Mouse (Mus musculus): ENCODE measurements around the gene Fank1. TPM values are rescaled to one million over a fixed set of nuclear protein-coding genes. Genes with fewer than 3 reads are reported as not detected.

Fank1 gene
- polyA plus RNA-seq, 1 experiment: 0.14 TPM

DNA sequence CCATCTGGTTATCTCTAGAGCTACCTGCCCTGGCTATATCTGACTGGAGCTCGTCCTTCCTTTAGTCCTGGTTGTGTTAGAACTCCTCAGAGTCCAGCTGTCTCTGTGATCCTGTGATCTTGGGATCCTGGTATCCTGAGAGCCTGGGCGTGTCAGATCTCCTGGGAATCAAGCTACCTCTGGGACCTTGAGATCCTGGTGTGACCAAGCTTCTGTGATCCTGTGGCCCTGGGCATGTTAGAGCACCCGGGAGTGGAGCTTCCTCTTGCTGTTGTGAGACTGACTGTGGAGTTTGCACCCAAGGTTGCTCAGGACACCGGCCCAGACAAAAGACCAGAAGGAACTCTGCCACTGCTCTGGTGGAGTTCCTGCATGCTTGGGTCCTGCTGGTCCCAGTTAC is 122.7 kb downstream of the Fank1 start:
- TF ChIP-seq MYOG (IDR thresholded peaks at IDR 0.05; ENCODE audit: control insufficient read depth in 1 of 3, insufficient read depth in 1 of 3, insufficient read length in 2 of 3, low read depth in 2 of 3) (no peak), CEBPB (IDR thresholded peaks at IDR 0.05; ENCODE audit: insufficient read depth, poor library complexity, severe bottlenecking) (no peak), MAX (IDR thresholded peaks at IDR 0.05; ENCODE audit: low read depth) (no peak), USF1 (IDR thresholded peaks at IDR 0.05; ENCODE audit: low read depth) (no peak), REST (IDR thresholded peaks at IDR 0.05; ENCODE audit: insufficient read depth, insufficient read length) (no peak), TCF12 (IDR thresholded peaks at IDR 0.05; ENCODE audit: insufficient read depth, poor library complexity, severe bottlenecking) (no peak), POLR2A (IDR thresholded peaks at IDR 0.05; ENCODE audit: insufficient read length, low read depth) (no peak), E2F4 (IDR thresholded peaks at IDR 0.05; ENCODE audit: insufficient read depth) (no peak), POLR2AphosphoS2 (IDR thresholded peaks at IDR 0.05; ENCODE audit: insufficient read length, low read depth) (no peak), SRF (IDR thresholded peaks at IDR 0.05; ENCODE audit: control insufficient read depth, insufficient read length, low read depth) (no peak), MYOD1 (IDR thresholded peaks at IDR 0.05; ENCODE audit: control insufficient read depth in 1 of 3, insufficient read length in 2 of 3, low read depth in 2 of 3) (no peak), TCF3 (IDR thresholded peaks at IDR 0.05; ENCODE audit: insufficient read length, low read depth) (no peak)
- H3K36me3 ChIP-seq (ENCODE audit: control insufficient read depth, insufficient read depth): peaks cover 3% of the 10 kb centered on the region
- H3K27me3 ChIP-seq (ENCODE audit: control insufficient read depth, insufficient read depth, insufficient read length): no peaks in the 10 kb centered on the region
- H3K79me2 ChIP-seq (ENCODE audit: control insufficient read depth, insufficient read depth): no peaks in the 10 kb centered on the region
- no peak overlapping the region for H3ac ChIP-seq (ENCODE audit: control insufficient read depth, insufficient read length)
- no peak overlapping the region for H3K4me3 ChIP-seq
- no peak overlapping the region for H3K4me2 ChIP-seq (ENCODE audit: low read depth)

DNA sequence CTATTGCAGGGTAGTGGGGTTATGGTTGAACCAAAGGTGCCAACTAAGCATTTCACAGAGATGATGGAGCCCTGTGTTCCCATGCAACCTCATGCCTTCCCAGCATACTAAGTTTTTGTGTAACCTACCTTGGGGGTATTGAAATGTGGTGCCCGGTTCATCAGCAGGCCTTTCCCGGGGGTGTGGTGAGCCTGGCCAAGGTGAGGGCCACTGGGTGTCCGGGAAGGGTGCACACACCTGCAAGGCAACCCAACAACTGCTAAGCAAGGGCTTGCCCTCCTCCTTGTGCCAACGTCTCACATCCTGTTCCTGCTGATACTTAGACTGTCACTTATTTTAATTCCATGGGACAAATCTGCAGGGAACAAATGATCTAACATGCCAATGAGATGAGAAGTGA is 132.3 kb downstream of the Fank1 start:
- peaks cover 5% of the 10 kb centered on the region for H3K36me3 ChIP-seq (ENCODE audit: control insufficient read depth, insufficient read depth)
- TF ChIP-seq REST (IDR thresholded peaks at IDR 0.05; ENCODE audit: insufficient read depth, insufficient read length) (no peak), POLR2AphosphoS2 (IDR thresholded peaks at IDR 0.05; ENCODE audit: insufficient read length, low read depth) (no peak), E2F4 (IDR thresholded peaks at IDR 0.05; ENCODE audit: insufficient read depth) (no peak)
- no peaks in the 10 kb centered on the region for H3K79me2 ChIP-seq (ENCODE audit: control insufficient read depth, insufficient read depth)

GRCm38 (mm10) chr7:133909833-133910375 is 133.2 kb downstream of the Fank1 start:
- no peaks in the 10 kb centered on the region for H3K27me3 ChIP-seq (ENCODE audit: control insufficient read depth, insufficient read depth, insufficient read length)
- TF ChIP-seq REST (IDR thresholded peaks at IDR 0.05; ENCODE audit: insufficient read depth, insufficient read length) (no peak), TCF3 (IDR thresholded peaks at IDR 0.05; ENCODE audit: insufficient read length, low read depth) (no peak), SRF (IDR thresholded peaks at IDR 0.05; ENCODE audit: control insufficient read depth, insufficient read length, low read depth) (no peak), TCF12 (IDR thresholded peaks at IDR 0.05; ENCODE audit: insufficient read depth, poor library complexity, severe bottlenecking) (no peak), POLR2A (IDR thresholded peaks at IDR 0.05; ENCODE audit: insufficient read length, low read depth) (no peak), USF1 (IDR thresholded peaks at IDR 0.05; ENCODE audit: low read depth) (no peak), MAX (IDR thresholded peaks at IDR 0.05; ENCODE audit: low read depth) (no peak), MYOD1 (IDR thresholded peaks at IDR 0.05; ENCODE audit: control insufficient read depth in 1 of 3, insufficient read length in 2 of 3, low read depth in 2 of 3) (no peak), E2F4 (IDR thresholded peaks at IDR 0.05; ENCODE audit: insufficient read depth) (no peak), MYOG (IDR thresholded peaks at IDR 0.05; ENCODE audit: control insufficient read depth in 1 of 3, insufficient read depth in 1 of 3, insufficient read length in 2 of 3, low read depth in 2 of 3) (no peak), CEBPB (IDR thresholded peaks at IDR 0.05; ENCODE audit: insufficient read depth, poor library complexity, severe bottlenecking) (no peak), POLR2AphosphoS2 (IDR thresholded peaks at IDR 0.05; ENCODE audit: insufficient read length, low read depth) (no peak)
- peaks cover 5% of the 10 kb centered on the region for H3K36me3 ChIP-seq (ENCODE audit: control insufficient read depth, insufficient read depth)

More for the DNA sequence above, 132.3 kb downstream of the Fank1 start:
- Histone ChIP-seq H3K27me3 (ENCODE audit: control insufficient read depth, insufficient read depth, insufficient read length) (no peaks in the 10 kb centered on the region), H3K4me3 (no peak overlapping the region), H3K4me2 (ENCODE audit: low read depth) (no peak overlapping the region), H3ac (ENCODE audit: control insufficient read depth, insufficient read length) (no peak overlapping the region)

DNA sequence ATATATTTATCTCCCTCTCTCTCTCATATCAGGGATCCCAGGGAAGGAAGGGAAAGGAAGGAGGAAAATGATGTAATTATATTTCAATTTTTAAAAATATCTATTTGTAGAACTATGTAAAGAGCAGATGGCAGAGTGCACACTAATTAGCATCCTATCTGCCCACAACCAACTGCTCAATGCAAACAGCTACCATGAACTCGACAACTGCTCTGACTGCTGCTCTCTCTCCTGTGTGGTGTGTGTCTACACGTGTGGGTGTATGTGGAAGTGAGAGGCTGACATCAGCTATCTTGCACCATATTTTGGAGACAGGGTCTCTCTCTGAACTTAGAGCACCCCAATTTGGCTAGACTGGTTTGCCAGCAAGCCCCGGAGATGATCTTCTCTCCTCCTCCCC is 135.2 kb downstream of the Fank1 start:
- H3K4me2 ChIP-seq (ENCODE audit: low read depth): no peak overlapping the region
- no peak overlapping the region for H3K4me3 ChIP-seq

More at GRCm38 (mm10) chr7:133909833-133910375, 133.2 kb downstream of the Fank1 start:
- H3K79me2 ChIP-seq (ENCODE audit: control insufficient read depth, insufficient read depth): no peaks in the 10 kb centered on the region
- H3K4me3 ChIP-seq: no peak overlapping the region
- H3ac ChIP-seq (ENCODE audit: control insufficient read depth, insufficient read length): no peak overlapping the region
- no peak overlapping the region for H3K4me2 ChIP-seq (ENCODE audit: low read depth)

DNA sequence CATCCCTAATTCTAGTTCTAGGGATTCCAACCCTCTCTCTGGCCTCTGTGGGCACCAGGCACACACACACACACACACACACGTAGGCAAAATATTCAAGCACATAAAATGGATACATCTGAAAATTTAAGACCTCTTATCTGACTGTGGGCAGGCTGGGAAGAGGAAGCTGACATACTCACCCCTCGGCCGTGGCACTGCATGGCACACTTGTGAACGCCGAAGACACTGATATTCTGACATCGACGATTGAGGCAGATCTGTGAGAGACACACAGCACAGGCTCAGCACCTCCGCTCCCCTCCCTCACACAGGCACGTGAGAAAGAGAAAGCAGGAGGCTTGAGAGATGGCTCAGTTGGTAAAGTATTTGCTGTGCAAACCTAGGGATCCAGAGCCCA is 139.6 kb downstream of the Fank1 start:
- no peak overlapping the region for H3K4me2 ChIP-seq (ENCODE audit: low read depth)
- H3ac ChIP-seq (ENCODE audit: control insufficient read depth, insufficient read length): no peak overlapping the region
- no peaks in the 10 kb centered on the region for H3K79me2 ChIP-seq (ENCODE audit: control insufficient read depth, insufficient read depth)
- no peak overlapping the region for H3K4me3 ChIP-seq
- TF ChIP-seq CEBPB (IDR thresholded peaks at IDR 0.05; ENCODE audit: insufficient read depth, poor library complexity, severe bottlenecking): no peak
- TF ChIP-seq TCF12 (IDR thresholded peaks at IDR 0.05; ENCODE audit: insufficient read depth, poor library complexity, severe bottlenecking): no peak
- TF ChIP-seq POLR2A (IDR thresholded peaks at IDR 0.05; ENCODE audit: insufficient read length, low read depth): no peak
- TF ChIP-seq TCF3 (IDR thresholded peaks at IDR 0.05; ENCODE audit: insufficient read length, low read depth): no peak
- no peak for TF ChIP-seq E2F4 (IDR thresholded peaks at IDR 0.05; ENCODE audit: insufficient read depth)
- H3K36me3 ChIP-seq (ENCODE audit: control insufficient read depth, insufficient read depth): no peaks in the 10 kb centered on the region
- H3K27me3 ChIP-seq (ENCODE audit: control insufficient read depth, insufficient read depth, insufficient read length): no peaks in the 10 kb centered on the region

More for the DNA sequence above, 135.2 kb downstream of the Fank1 start:
- H3K27me3 ChIP-seq (ENCODE audit: control insufficient read depth, insufficient read depth, insufficient read length): no peaks in the 10 kb centered on the region
- H3ac ChIP-seq (ENCODE audit: control insufficient read depth, insufficient read length): no peak overlapping the region
- H3K79me2 ChIP-seq (ENCODE audit: control insufficient read depth, insufficient read depth): no peaks in the 10 kb centered on the region
- TF ChIP-seq E2F4 (IDR thresholded peaks at IDR 0.05; ENCODE audit: insufficient read depth) (no peak), MYOG (IDR thresholded peaks at IDR 0.05; ENCODE audit: control insufficient read depth in 1 of 3, insufficient read depth in 1 of 3, insufficient read length in 2 of 3, low read depth in 2 of 3) (peak in 1 of 3 experiments; percentile 37)
- H3K36me3 ChIP-seq (ENCODE audit: control insufficient read depth, insufficient read depth): peaks cover 5% of the 10 kb centered on the region

Measured in myocyte (in vitro differentiated cells).